Mouse (Mus musculus): ENCODE measurements at regions not wholly inside any gene's neighbourhood (a gene's known extent, or its start where the extent isn't known, plus 50 kb on each side); places are given as distances from the start of the nearest gene placed in this dataset.

DNA sequence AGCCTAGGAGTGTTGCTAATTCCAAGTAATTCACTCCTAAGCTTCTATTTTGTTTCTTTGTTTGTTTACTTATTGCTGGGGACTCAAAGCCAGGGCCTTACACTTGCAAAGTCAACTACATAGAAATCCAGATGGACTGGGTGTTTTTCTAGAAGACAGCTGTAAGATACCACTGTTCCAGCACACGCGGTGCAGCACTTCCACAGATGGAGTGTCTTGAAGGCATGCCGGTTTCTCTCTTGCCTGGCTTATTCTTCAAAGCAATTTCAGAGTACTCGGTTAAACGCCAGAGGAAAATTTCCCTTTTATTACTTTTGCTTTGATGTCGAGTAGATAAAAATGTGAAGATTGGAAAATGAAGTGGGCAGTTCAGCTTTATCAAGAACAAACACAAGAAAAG, 477.4 kb downstream of the Etv1 start:
- no peak for TF ChIP-seq POLR2A (IDR thresholded peaks at IDR 0.05; ENCODE audit: extremely low read depth, insufficient read depth, low read length)
- no peak for TF ChIP-seq CTCF (IDR thresholded peaks at IDR 0.05; ENCODE audit: extremely low read depth, insufficient read depth, low read length)

Data from cortical plate, adult 2 months (tissue).